Mouse (Mus musculus): ENCODE results near the gene Nrxn3. TPM values are rescaled to one million over a fixed set of nuclear protein-coding genes. Genes with fewer than 3 reads are reported as not detected.

Gene Nrxn3
- polyA plus RNA-seq, 1 experiment, result 1.0 TPM

- Histone ChIP-seq H3K4me1 (ENCODE audit: control insufficient read depth, insufficient read depth, low read length) (no peaks in the 10 kb centered on the region), H3K27ac (ENCODE audit: control insufficient read depth, insufficient read depth, low read depth, low read length, poor library complexity) (no peak overlapping the region), H3K4me3 (replicated peaks; ENCODE audit: control insufficient read depth, low read depth, low read length) (no peak overlapping the region)
- WGBS, result 74% methylated on average over 3 of the region's 3 CpGs
- TF ChIP-seq CTCF (IDR thresholded peaks at IDR 0.05; ENCODE audit: control insufficient read depth, insufficient read depth, low read length) (no peak), POLR2A (IDR thresholded peaks at IDR 0.05; ENCODE audit: borderline replicate concordance, control insufficient read depth, low read depth, low read length) (no peak)
Observed at GRCm38 (mm10) chr12:88957431-88957830, 234.8 kb downstream of the Nrxn3 start.

GRCm38 (mm10) chr12:88960817-88961216, 238.1 kb downstream of the Nrxn3 start:
- no peak for TF ChIP-seq POLR2A (IDR thresholded peaks at IDR 0.05; ENCODE audit: borderline replicate concordance, control insufficient read depth, low read depth, low read length)
- TF ChIP-seq CTCF (IDR thresholded peaks at IDR 0.05; ENCODE audit: control insufficient read depth, insufficient read depth, low read length), result no peak
- no peak overlapping the region for H3K4me3 ChIP-seq (replicated peaks; ENCODE audit: control insufficient read depth, low read depth, low read length)
- H3K4me1 ChIP-seq (ENCODE audit: control insufficient read depth, insufficient read depth, low read length), result no peaks in the 10 kb centered on the region
- no peak overlapping the region for H3K27ac ChIP-seq (ENCODE audit: control insufficient read depth, insufficient read depth, low read depth, low read length, poor library complexity)
- 77% methylated on average over 1 of the region's 1 CpGs for WGBS

- Histone ChIP-seq H3K4me1 (ENCODE audit: control insufficient read depth, insufficient read depth, low read length) (no peaks in the 10 kb centered on the region), H3K4me3 (replicated peaks; ENCODE audit: control insufficient read depth, low read depth, low read length) (no peak overlapping the region), H3K27ac (ENCODE audit: control insufficient read depth, insufficient read depth, low read depth, low read length, poor library complexity) (no peak overlapping the region)
- TF ChIP-seq CTCF (IDR thresholded peaks at IDR 0.05; ENCODE audit: control insufficient read depth, insufficient read depth, low read length) (no peak), POLR2A (IDR thresholded peaks at IDR 0.05; ENCODE audit: borderline replicate concordance, control insufficient read depth, low read depth, low read length) (no peak)
- WGBS, result 65% methylated on average over 4 of the region's 4 CpGs
Observed at GRCm38 (mm10) chr12:88966329-88966728, 243.7 kb downstream of the Nrxn3 start.

- H3K4me3 ChIP-seq (replicated peaks; ENCODE audit: control insufficient read depth, low read depth, low read length), result no peak overlapping the region
- WGBS, result 67% methylated on average over 1 of the region's 2 CpGs
- H3K4me1 ChIP-seq (ENCODE audit: control insufficient read depth, insufficient read depth, low read length), result no peaks in the 10 kb centered on the region
- no peak overlapping the region for H3K27ac ChIP-seq (ENCODE audit: control insufficient read depth, insufficient read depth, low read depth, low read length, poor library complexity)
- TF ChIP-seq CTCF (IDR thresholded peaks at IDR 0.05; ENCODE audit: control insufficient read depth, insufficient read depth, low read length) (no peak), POLR2A (IDR thresholded peaks at IDR 0.05; ENCODE audit: borderline replicate concordance, control insufficient read depth, low read depth, low read length) (no peak)
Observed at GRCm38 (mm10) chr12:88976621-88977020, 253.9 kb downstream of the Nrxn3 start.

- H3K27ac ChIP-seq (ENCODE audit: control insufficient read depth, insufficient read depth, low read depth, low read length, poor library complexity), result no peak overlapping the region
- H3K4me3 ChIP-seq (replicated peaks; ENCODE audit: control insufficient read depth, low read depth, low read length), result no peak overlapping the region
- TF ChIP-seq POLR2A (IDR thresholded peaks at IDR 0.05; ENCODE audit: borderline replicate concordance, control insufficient read depth, low read depth, low read length), result no peak
- TF ChIP-seq CTCF (IDR thresholded peaks at IDR 0.05; ENCODE audit: control insufficient read depth, insufficient read depth, low read length), result no peak
- WGBS, result 43% methylated on average over 10 of the region's 10 CpGs
- no peaks in the 10 kb centered on the region for H3K4me1 ChIP-seq (ENCODE audit: control insufficient read depth, insufficient read depth, low read length)
Observed at GRCm38 (mm10) chr12:88983688-88984330, 261.1 kb downstream of the Nrxn3 start.

GRCm38 (mm10) chr12:88984375-88984774, 261.7 kb downstream of the Nrxn3 start:
- WGBS, result 19% methylated on average over 8 of the region's 8 CpGs
- H3K4me3 ChIP-seq (replicated peaks; ENCODE audit: control insufficient read depth, low read depth, low read length), result no peak overlapping the region
- no peak overlapping the region for H3K27ac ChIP-seq (ENCODE audit: control insufficient read depth, insufficient read depth, low read depth, low read length, poor library complexity)
- no peak for TF ChIP-seq POLR2A (IDR thresholded peaks at IDR 0.05; ENCODE audit: borderline replicate concordance, control insufficient read depth, low read depth, low read length)
- TF ChIP-seq CTCF (IDR thresholded peaks at IDR 0.05; ENCODE audit: control insufficient read depth, insufficient read depth, low read length), result no peak
- no peaks in the 10 kb centered on the region for H3K4me1 ChIP-seq (ENCODE audit: control insufficient read depth, insufficient read depth, low read length)

- no peak overlapping the region for H3K27ac ChIP-seq (ENCODE audit: control insufficient read depth, insufficient read depth, low read depth, low read length, poor library complexity)
- WGBS, result 39% methylated on average over 5 of the region's 5 CpGs
- H3K4me1 ChIP-seq (ENCODE audit: control insufficient read depth, insufficient read depth, low read length), result no peaks in the 10 kb centered on the region
- no peak overlapping the region for H3K4me3 ChIP-seq (replicated peaks; ENCODE audit: control insufficient read depth, low read depth, low read length)
- TF ChIP-seq POLR2A (IDR thresholded peaks at IDR 0.05; ENCODE audit: borderline replicate concordance, control insufficient read depth, low read depth, low read length) (no peak), CTCF (IDR thresholded peaks at IDR 0.05; ENCODE audit: control insufficient read depth, insufficient read depth, low read length) (no peak)
Observed at GRCm38 (mm10) chr12:88984804-88985203, 262.1 kb downstream of the Nrxn3 start.

GRCm38 (mm10) chr12:88987046-88987445, 264.4 kb downstream of the Nrxn3 start:
- H3K4me3 ChIP-seq (replicated peaks; ENCODE audit: control insufficient read depth, low read depth, low read length), result no peak overlapping the region
- TF ChIP-seq CTCF (IDR thresholded peaks at IDR 0.05; ENCODE audit: control insufficient read depth, insufficient read depth, low read length) (no peak), POLR2A (IDR thresholded peaks at IDR 0.05; ENCODE audit: borderline replicate concordance, control insufficient read depth, low read depth, low read length) (no peak)
- no peak overlapping the region for H3K27ac ChIP-seq (ENCODE audit: control insufficient read depth, insufficient read depth, low read depth, low read length, poor library complexity)
- WGBS, result 55% methylated on average over 4 of the region's 4 CpGs
- H3K4me1 ChIP-seq (ENCODE audit: control insufficient read depth, insufficient read depth, low read length), result no peaks in the 10 kb centered on the region

GRCm38 (mm10) chr12:88990753-88991152, 268.1 kb downstream of the Nrxn3 start:
- TF ChIP-seq POLR2A (IDR thresholded peaks at IDR 0.05; ENCODE audit: borderline replicate concordance, control insufficient read depth, low read depth, low read length) (no peak), CTCF (IDR thresholded peaks at IDR 0.05; ENCODE audit: control insufficient read depth, insufficient read depth, low read length) (no peak)
- H3K4me1 ChIP-seq (ENCODE audit: control insufficient read depth, insufficient read depth, low read length), result no peaks in the 10 kb centered on the region
- WGBS, result 85% methylated on average over 5 of the region's 5 CpGs
- H3K27ac ChIP-seq (ENCODE audit: control insufficient read depth, insufficient read depth, low read depth, low read length, poor library complexity), result no peak overlapping the region
- no peak overlapping the region for H3K4me3 ChIP-seq (replicated peaks; ENCODE audit: control insufficient read depth, low read depth, low read length)
